Mouse (Mus musculus) spleen, postnatal 36 days (tissue): ENCODE measurements around the gene Tnfrsf12a.

ENCODE experiments used
- DNase-seq, 2 experiments: peaks; one replicate each; pipeline ENCODE4 v3.0.0; 2022; ENCODE audit warnings: low spot score in 2 of 2, mixed read lengths in 1 of 2

The Tnfrsf12a gene

GRCm38 (mm10) chr17:23651363-23651762 lies 25.9 kb downstream of the Tnfrsf12a start:
- DNase-seq = no peak

DNA sequence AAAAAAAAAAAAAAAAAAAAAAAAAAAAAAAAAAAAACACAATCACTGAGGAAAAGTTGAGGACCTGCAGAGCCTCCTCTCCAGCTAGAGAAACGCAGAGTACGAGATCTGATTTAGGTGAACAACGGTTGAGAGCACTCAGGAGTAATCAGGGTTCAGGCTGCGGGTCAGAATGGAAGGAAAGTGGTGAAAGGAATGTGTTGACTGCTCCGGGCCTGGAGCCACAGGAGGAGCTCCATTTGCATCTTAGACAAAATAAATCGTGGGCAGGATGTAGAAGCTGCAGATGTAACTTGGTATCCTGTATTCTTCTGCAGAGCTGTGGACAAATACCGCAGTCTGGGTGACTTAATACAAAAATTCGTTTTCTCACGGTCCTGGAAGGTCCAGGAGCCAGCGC lies 31.4 kb downstream of the Tnfrsf12a start:
- DNase-seq = no peak

DNA sequence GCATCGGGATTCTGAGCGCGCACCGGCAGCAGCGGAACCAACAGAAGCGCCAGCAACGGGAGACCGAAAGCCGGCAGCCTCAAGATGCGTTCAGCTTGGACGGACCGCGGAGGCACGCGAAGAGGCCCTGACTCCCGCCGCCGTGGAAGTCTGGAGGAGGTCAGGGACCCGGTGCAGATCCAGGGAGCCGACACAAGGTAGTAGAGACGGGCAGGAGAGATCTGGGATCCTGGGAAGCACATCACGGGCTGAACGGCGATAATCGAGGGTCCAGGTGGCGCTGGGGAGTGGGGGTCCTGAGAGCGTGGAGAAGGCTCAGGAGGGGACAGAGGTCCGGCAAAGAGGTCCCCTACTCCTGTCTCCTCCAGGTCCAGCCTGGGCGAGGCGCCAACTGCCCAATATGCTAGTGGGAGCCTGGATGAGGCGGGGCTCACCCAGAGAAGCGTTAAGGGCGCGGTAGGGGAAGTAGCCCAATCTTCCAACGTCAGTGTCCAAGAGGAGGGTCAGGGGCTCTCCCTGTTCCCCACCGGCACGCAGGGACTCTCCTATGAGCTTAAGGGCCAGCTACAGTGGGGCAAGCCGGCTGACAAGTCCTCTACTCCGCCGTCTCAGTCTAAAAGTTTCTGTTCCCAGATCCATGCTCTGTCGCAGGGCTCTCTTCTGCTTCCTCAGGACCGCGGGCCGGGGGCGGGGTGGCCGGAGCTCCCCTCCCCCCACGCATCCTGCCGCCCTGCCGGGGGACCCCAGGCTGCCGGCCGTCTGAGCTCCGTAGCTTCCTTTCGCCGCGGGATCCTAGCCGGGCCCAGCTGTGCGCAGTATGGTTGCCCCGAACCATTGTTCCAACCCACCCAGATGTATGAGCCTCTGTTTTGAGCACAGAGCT lies 32.4 kb downstream of the Tnfrsf12a start, which contains the start of gene Mmp25:
TSS of gene Mmp25 (minus strand) at position 665 of the 883 bp plus-strand sequence.
- DNase-seq = no peak

- DNase-seq = no peak
Observed at GRCm38 (mm10) chr17:23631241-23631640, 46.0 kb downstream of the Tnfrsf12a start.

- peak; percentile 49 to 63 for DNase-seq
Observed at GRCm38 (mm10) chr17:23630195-23631020, 46.9 kb downstream of the Tnfrsf12a start.

GRCm38 (mm10) chr17:23627813-23628212 lies 49.5 kb downstream of the Tnfrsf12a start:
- no peak for DNase-seq
